Mouse (Mus musculus) heart, embryonic 12.5 days (tissue): ENCODE measurements around the gene Cacna1f. TPM values are rescaled to one million over a fixed set of nuclear protein-coding genes. Genes with fewer than 3 reads are reported as not detected.

Experiments
- ATAC-seq: fragments of 200-750 bp; cut with Nextera tagmentation; 2 replicates; pipeline ENCODE4 v1.8.0; 2017; ENCODE audit warnings: moderate TSS enrichment, moderate library complexity; ENCODE audit not compliant: insufficient number of reproducible peaks, low FRiP score
- H3K27ac ChIP-seq: fragments of 300-500 bp; sonication (generic); 2 replicates; pipeline ENCODE4 v1.5.1; 2016; ENCODE audit warnings: mild to moderate bottlenecking, moderate library complexity; ENCODE audit not compliant: poor library complexity, severe bottlenecking
- H3K27me3 ChIP-seq: fragments of 300-500 bp; sonication (generic); replicated peaks from 2 replicates; pipeline ENCODE4 v1.6.1; 2016; ENCODE audit warnings: mild to moderate bottlenecking, moderate library complexity
- H3K36me3 ChIP-seq: fragments of 300-500 bp; sonication (generic); 2 replicates; pipeline ENCODE4 v1.6.1; 2016; ENCODE audit warnings: mild to moderate bottlenecking, moderate library complexity
- H3K4me1 ChIP-seq: fragments of 300-500 bp; sonication (generic); replicated peaks from 2 replicates; pipeline ENCODE4 v1.6.1; 2016; ENCODE audit warnings: mild to moderate bottlenecking
- H3K4me2 ChIP-seq: fragments of 300-500 bp; sonication (generic); 2 replicates; pipeline ENCODE4 v1.6.1; 2016; ENCODE audit warnings: mild to moderate bottlenecking, moderate library complexity
- H3K4me3 ChIP-seq: fragments of 300-500 bp; sonication (generic); 2 replicates; pipeline ENCODE4 v1.5.1; 2016; ENCODE audit warnings: mild to moderate bottlenecking
- H3K9ac ChIP-seq: fragments of 300-500 bp; sonication (generic); 2 replicates; pipeline ENCODE4 v1.6.1; 2016; ENCODE audit warnings: mild to moderate bottlenecking, moderate library complexity
- H3K9me3 ChIP-seq: fragments of 300-500 bp; sonication (generic); replicated peaks from 2 replicates; pipeline ENCODE4 v1.6.1; 2016; ENCODE audit warnings: mild to moderate bottlenecking, moderate library complexity
- WGBS: fragments of 180-500 bp; shearing (Covaris S2); methylation state at CpG from one replicate; pipeline ENCODE4 v1.1.7; 2016; 5-methylcytosine and 5-hydroxymethylcytosine counted together
- polyA plus RNA-seq: library from polyadenylated mRNA; unstranded; fragments of >200 nt; fragmentation: Nextera tagmentation; extraction: Ambion mirVana; gene quantifications from 2 replicates; pipeline ENCODE4 v1.2.1, GENCODE M21; 2016

Cacna1f gene
- polyA plus RNA-seq, 1 experiment from 2014 or later, result not detected

DNA sequence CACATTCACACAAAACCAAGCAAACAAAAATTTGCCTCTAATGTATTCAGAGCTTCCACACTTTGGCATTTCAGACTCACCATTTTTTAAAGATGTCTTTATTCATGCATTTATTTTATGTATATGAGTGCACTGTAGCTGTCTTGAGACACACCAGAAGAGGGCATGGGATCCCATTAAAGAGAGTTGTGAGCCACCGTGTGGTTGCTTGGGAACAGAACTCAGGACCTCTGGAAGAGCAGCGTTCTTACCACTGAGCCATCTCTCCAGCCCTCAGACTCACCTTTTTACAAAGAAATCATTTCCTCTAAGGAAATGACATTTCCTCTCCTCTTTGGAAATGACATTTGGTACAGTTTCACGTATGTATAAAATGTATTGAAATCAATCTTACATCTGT lies 72.1 kb downstream of the Cacna1f start:
- ATAC-seq, result no peak
- Histone ChIP-seq H3K27me3 (no peaks in the 10 kb centered on the region), H3K4me3 (no peak overlapping the region), H3K4me1 (peaks cover 2% of the 10 kb centered on the region; the same call in 1 of the 2 replicates), H3K4me2 (no peak overlapping the region), H3K9me3 (no peaks in the 10 kb centered on the region), H3K27ac (no peak overlapping the region), H3K9ac (no peak overlapping the region), H3K36me3 (no peaks in the 10 kb centered on the region)
- WGBS, result 48% methylated on average over 3 of the region's 3 CpGs

- Histone ChIP-seq H3K36me3 (no peaks in the 10 kb centered on the region), H3K27ac (no peak overlapping the region), H3K9ac (no peak overlapping the region; the same call in 1 of the 2 replicates), H3K4me2 (peak overlapping the region; percentile 68), H3K4me3 (peak overlapping the region; percentile 40), H3K4me1 (no peaks in the 10 kb centered on the region), H3K27me3 (no peaks in the 10 kb centered on the region), H3K9me3 (no peaks in the 10 kb centered on the region)
- WGBS, result 16% methylated on average over 27 of the region's 27 CpGs
- peak; percentile 87 for ATAC-seq
Observed at GRCm38 (mm10) chrX:7679405-7680056, 72.6 kb downstream of the Cacna1f start.

DNA sequence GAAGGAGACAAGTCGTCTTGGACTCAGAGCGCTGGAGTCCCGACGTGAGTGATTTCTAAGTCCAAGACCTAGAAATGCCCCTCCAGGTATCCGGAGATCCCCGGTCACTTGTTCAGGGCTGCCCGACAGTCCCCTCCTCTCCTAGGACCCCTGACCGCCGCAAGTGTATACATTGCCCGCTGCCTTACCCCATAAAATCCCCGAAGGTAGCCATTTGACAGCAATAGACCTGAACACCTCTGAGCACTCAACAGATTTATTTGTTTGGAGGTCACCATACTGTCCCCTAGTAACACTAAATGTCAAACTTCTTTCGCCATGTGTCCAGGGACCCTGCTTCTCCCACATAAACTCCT lies 73.2 kb downstream of the Cacna1f start:
- no peaks in the 10 kb centered on the region for H3K27me3 ChIP-seq
- 17% methylated on average over 12 of the region's 12 CpGs for WGBS
- no peaks in the 10 kb centered on the region for H3K9me3 ChIP-seq
- H3K36me3 ChIP-seq, result no peaks in the 10 kb centered on the region
- no peak for ATAC-seq
- no peak overlapping the region; the same call in 1 of the 2 replicates for H3K9ac ChIP-seq
- H3K4me2 ChIP-seq, result peak overlapping the region; percentile 68
- H3K4me1 ChIP-seq, result no peaks in the 10 kb centered on the region
- peak overlapping the region; percentile 40 for H3K4me3 ChIP-seq
- no peak overlapping the region for H3K27ac ChIP-seq

DNA sequence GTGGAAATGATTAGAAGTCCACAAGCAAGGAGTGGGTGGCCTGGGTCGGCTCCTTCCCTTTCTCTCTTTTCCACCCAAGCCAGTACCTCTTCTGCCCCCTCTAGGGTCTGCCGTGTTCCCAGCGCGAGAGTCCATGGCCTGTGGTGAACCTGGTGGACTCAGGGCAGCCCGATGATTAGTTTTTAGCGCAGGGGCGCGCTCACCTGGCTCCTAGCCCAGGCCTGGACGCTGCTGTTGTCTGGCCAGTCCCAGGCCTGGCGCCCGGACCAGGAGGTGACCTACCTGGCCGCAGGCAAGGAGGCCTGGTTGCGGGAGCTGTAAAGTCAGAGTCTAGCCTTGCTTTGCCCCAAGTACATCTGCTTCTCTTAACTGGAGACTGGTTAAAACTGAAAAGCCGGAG lies 74.0 kb downstream of the Cacna1f start, which contains the start of gene Magix:
TSS of gene Magix (minus strand) at position 388 of the 400 bp plus-strand sequence.
- Histone ChIP-seq H3K27me3 (no peaks in the 10 kb centered on the region), H3K27ac (no peak within 1 kb of the TSS), H3K9ac (no peak within 1 kb of the TSS; the same call in 1 of the 2 replicates), H3K4me1 (no peaks in the 10 kb centered on the region), H3K4me2 (peak within 1 kb of the TSS; percentile 68), H3K4me3 (peak within 1 kb of the TSS; percentile 40), H3K36me3 (no peaks in the 10 kb centered on the region), H3K9me3 (no peaks in the 10 kb centered on the region)
- WGBS, result 60% methylated on average over 14 of the region's 14 CpGs
- no peak for ATAC-seq

Other genes with a start within 250 kb of the Cacna1f start
- gene Usp27x, start 231.3 kb upstream of the Cacna1f start, polyA plus RNA-seq, result 1.1 and 1.2 TPM in 2 replicates
- 0.10 TPM in 1 of 2 replicates, not detected in the other for gene Foxp3, start 33.4 kb upstream of the Cacna1f start, polyA plus RNA-seq
- 2.9 and 3.2 TPM in 2 replicates for gene Ppp1r3f, start 32.8 kb upstream of the Cacna1f start, polyA plus RNA-seq
- 19.4 and 20.2 TPM in 2 replicates for gene Ccdc22, start 1.6 kb upstream of the Cacna1f start, polyA plus RNA-seq
- gene Syp, start 31.4 kb downstream of the Cacna1f start, polyA plus RNA-seq, result 0.63 and 0.94 TPM in 2 replicates
- gene Prickle3, start 50.2 kb downstream of the Cacna1f start, polyA plus RNA-seq, result 6.6 and 6.8 TPM in 2 replicates
- 147 and 155 TPM in 2 replicates for gene Plp2, start 64.3 kb downstream of the Cacna1f start, polyA plus RNA-seq
- gene Magix, start 74.2 kb downstream of the Cacna1f start, polyA plus RNA-seq, result 0.18 TPM in 2 replicates
- gene Gpkow, start 90.0 kb downstream of the Cacna1f start, polyA plus RNA-seq, result 35.5 and 36.4 TPM in 2 replicates
- gene Wdr45, start 107.2 kb downstream of the Cacna1f start, polyA plus RNA-seq, result 21.6 and 22.4 TPM in 2 replicates
- gene Gm45208, start 115.2 kb downstream of the Cacna1f start, polyA plus RNA-seq, result not detected in 2 replicates
- 43.5 and 44.3 TPM in 2 replicates for gene Praf2, start 121.4 kb downstream of the Cacna1f start, polyA plus RNA-seq
- gene Ccdc120, start 143.8 kb downstream of the Cacna1f start, polyA plus RNA-seq, result 6.6 and 8.2 TPM in 2 replicates
- gene Tfe3, start 155.5 kb downstream of the Cacna1f start, polyA plus RNA-seq, result 22.3 TPM in 2 replicates
- 32.0 and 32.2 TPM in 2 replicates for gene Gripap1, start 182.7 kb downstream of the Cacna1f start, polyA plus RNA-seq
- gene Kcnd1, start 215.2 kb downstream of the Cacna1f start, polyA plus RNA-seq, result 1.4 and 1.9 TPM in 2 replicates
- gene Otud5, start 234.3 kb downstream of the Cacna1f start, polyA plus RNA-seq, result 41.1 and 41.2 TPM in 2 replicates